Mouse (Mus musculus) forelimb bud, embryonic 11.5 days (tissue): ENCODE measurements around the gene Gm10842.

Experiments used
- DNase-seq: peaks from one replicate; pipeline ENCODE4 v3.0.0-alpha.2; 2012; ENCODE audit warnings: low read depth, low spot score

Gm10842 gene

GRCm38 (mm10) chr11:105152357-105152899 lies 5.7 kb downstream of the Gm10842 start:
- no peak for DNase-seq

- peak; percentile 87 for DNase-seq
Measured at GRCm38 (mm10) chr11:105153068-105153833, 6.6 kb downstream of the Gm10842 start.

- DNase-seq: no peak
Measured at GRCm38 (mm10) chr11:105155915-105156314, 9.2 kb downstream of the Gm10842 start.

- DNase-seq: no peak
Measured at GRCm38 (mm10) chr11:105156748-105157267, 10.1 kb downstream of the Gm10842 start.

GRCm38 (mm10) chr11:105158047-105158446 lies 11.4 kb downstream of the Gm10842 start:
- DNase-seq: no peak

- no peak for DNase-seq
Measured at GRCm38 (mm10) chr11:105159673-105160360, 13.1 kb downstream of the Gm10842 start.

- no peak for DNase-seq
Measured at GRCm38 (mm10) chr11:105161411-105161810, 14.7 kb downstream of the Gm10842 start.

GRCm38 (mm10) chr11:105164516-105165510 lies 18.1 kb downstream of the Gm10842 start:
- no peak for DNase-seq

GRCm38 (mm10) chr11:105166780-105167179 lies 20.1 kb downstream of the Gm10842 start:
- no peak for DNase-seq

GRCm38 (mm10) chr11:105178516-105178915 lies 31.8 kb downstream of the Gm10842 start, which contains the start of gene Tlk2:
Gene Tlk2 (plus strand): TSS chr11:105178807.
- no peak for DNase-seq

GRCm38 (mm10) chr11:105179523-105179922 lies 32.8 kb downstream of the Gm10842 start:
- DNase-seq: no peak

- no peak for DNase-seq
Measured at GRCm38 (mm10) chr11:105180471-105181091, 33.9 kb downstream of the Gm10842 start.

GRCm38 (mm10) chr11:105181126-105181637 lies 34.5 kb downstream of the Gm10842 start:
- DNase-seq: peak; percentile 94

GRCm38 (mm10) chr11:105181689-105182460 lies 35.2 kb downstream of the Gm10842 start:
- no peak for DNase-seq

GRCm38 (mm10) chr11:105182461-105182855 lies 35.8 kb downstream of the Gm10842 start:
- no peak for DNase-seq

GRCm38 (mm10) chr11:105184678-105185077 lies 38.0 kb downstream of the Gm10842 start:
- no peak for DNase-seq

GRCm38 (mm10) chr11:105192186-105192585 lies 45.5 kb downstream of the Gm10842 start:
- DNase-seq: no peak
